Mouse (Mus musculus) small intestine, adult 2 months (tissue): Measurements from ENCODE around the gene Hsp90ab1.

ENCODE experiments used
- CTCF ChIP-seq: fragments of 200-500 bp; IDR thresholded peaks from 2 replicates; pipeline ENCODE4 v1.5.1; 2012; ENCODE audit warnings: low read depth, mild to moderate bottlenecking, control low read depth, inconsistent platforms, low read length, moderate library complexity, mixed read lengths; ENCODE audit not compliant: insufficient replicate concordance, insufficient read length; ENCODE audit errors: extremely low read depth
- POLR2A ChIP-seq: fragments of 200-500 bp; IDR thresholded peaks from 2 replicates; pipeline ENCODE4 v1.6.1; 2012; ENCODE audit warnings: low read depth, mild to moderate bottlenecking, control low read depth, inconsistent platforms, low read length, moderate library complexity

DNA sequence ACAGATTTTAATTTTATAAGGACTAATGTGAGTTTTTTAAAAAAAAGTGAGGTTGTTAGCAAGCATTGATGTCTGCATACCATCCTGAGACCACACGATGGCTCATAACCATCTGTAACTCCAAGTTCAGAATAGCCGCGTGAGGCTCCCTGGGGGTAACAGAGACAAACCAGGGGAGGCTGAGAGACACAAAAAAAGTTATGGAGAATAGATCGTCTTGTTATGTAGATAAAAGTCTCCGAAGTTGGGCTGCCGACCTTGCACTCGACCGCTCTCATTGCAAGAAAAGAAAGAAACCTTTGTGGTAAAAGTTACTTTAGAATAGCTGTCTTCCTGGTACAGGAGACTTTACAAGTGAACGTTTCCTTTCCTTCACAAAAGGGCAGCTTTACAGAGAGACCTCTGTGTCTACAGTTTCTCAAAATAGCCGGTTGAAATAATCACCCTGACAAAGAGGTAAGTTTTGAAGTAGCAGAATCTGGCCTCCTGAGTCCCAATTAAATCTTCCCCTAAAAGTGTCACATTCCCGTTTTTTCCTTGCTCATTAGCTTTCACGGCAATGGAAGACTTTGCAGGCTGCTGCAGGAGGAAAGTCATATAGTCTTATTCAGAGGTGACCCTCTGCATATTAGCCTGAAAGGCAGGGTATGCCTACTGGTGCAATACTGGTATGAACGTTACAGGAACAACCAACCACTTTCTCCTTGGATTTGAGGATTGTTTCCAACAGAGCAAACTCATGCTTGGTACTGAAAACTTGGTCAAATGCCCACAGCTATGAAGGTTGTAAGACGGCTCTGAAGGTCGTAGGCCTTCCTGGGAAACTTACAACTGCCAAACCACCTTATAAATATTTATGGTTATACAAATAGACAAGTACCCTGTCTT is 34.2 kb upstream of the Hsp90ab1 start:
- TF ChIP-seq CTCF, result no peak
- TF ChIP-seq POLR2A, result no peak
